Mouse (Mus musculus): ENCODE measurements around the gene Rxfp3. TPM values are rescaled to one million over a fixed set of nuclear protein-coding genes. Genes with fewer than 3 reads are reported as not detected.

Rxfp3 gene
- polyA plus RNA-seq (2014; fragmentation: Nextera tagmentation; extraction: Ambion mirVana): 2.5 TPM in 2 replicates

GRCm38 (mm10) chr15:11037711-11038110 lies at the start of gene Rxfp3:
Gene Rxfp3 (minus strand): TSS chr15:11037991.
- Histone ChIP-seq H3K36me3 (ENCODE audit: control insufficient read depth, insufficient read depth, low read length) (no peaks in the 10 kb centered on the region), H3K27ac (replicated peaks; ENCODE audit: low read depth, low read length) (no peak within 1 kb of the TSS), H3K4me1 (ENCODE audit: control insufficient read depth, insufficient read depth, low read length) (peaks cover 12% of the 10 kb centered on the region), H3K4me3 (replicated peaks; ENCODE audit: low read depth, low read length) (peak within 1 kb of the TSS; percentile 36), H3K9me3 (ENCODE audit: control insufficient read depth, low read length) (no peaks in the 10 kb centered on the region), H3K27me3 (ENCODE audit: control insufficient read depth, insufficient read depth, low read length) (peaks cover 41% of the 10 kb centered on the region), H3K4me2 (ENCODE audit: low read length) (peak within 1 kb of the TSS; percentile 65), H3K9ac (replicated peaks; ENCODE audit: low read length) (peak within 1 kb of the TSS; percentile 47; the same call in 1 of the 2 replicates)
- ATAC-seq (ENCODE audit: low FRiP score, low TSS enrichment) (no peak), DNase-seq (peak; percentile 26)
- WGBS: 2% methylated on average over 16 of the region's 16 CpGs

GRCm38 (mm10) chr15:11084993-11085365 lies 47.2 kb upstream of the Rxfp3 start:
- ATAC-seq (ENCODE audit: low FRiP score, low TSS enrichment): no peak

GRCm38 (mm10) chr15:11084241-11084992 lies 46.6 kb upstream of the Rxfp3 start:
- Histone ChIP-seq H3K4me1 (ENCODE audit: control insufficient read depth, insufficient read depth, low read length) (no peaks in the 10 kb centered on the region), H3K4me2 (ENCODE audit: low read length) (no peak overlapping the region), H3K27ac (replicated peaks; ENCODE audit: low read depth, low read length) (no peak overlapping the region), H3K9ac (replicated peaks; ENCODE audit: low read length) (no peak overlapping the region), H3K4me3 (replicated peaks; ENCODE audit: low read depth, low read length) (no peak overlapping the region), H3K9me3 (ENCODE audit: control insufficient read depth, low read length) (no peaks in the 10 kb centered on the region), H3K27me3 (ENCODE audit: control insufficient read depth, insufficient read depth, low read length) (no peaks in the 10 kb centered on the region), H3K36me3 (ENCODE audit: control insufficient read depth, insufficient read depth, low read length) (no peaks in the 10 kb centered on the region)
- 35% methylated on average over 9 of the region's 9 CpGs for WGBS
- DNase-seq (peak; percentile 32), ATAC-seq (ENCODE audit: low FRiP score, low TSS enrichment) (no peak)

More at GRCm38 (mm10) chr15:11084993-11085365, 47.2 kb upstream of the Rxfp3 start:
- Histone ChIP-seq H3K27me3 (ENCODE audit: control insufficient read depth, insufficient read depth, low read length) (no peaks in the 10 kb centered on the region), H3K4me3 (replicated peaks; ENCODE audit: low read depth, low read length) (no peak overlapping the region), H3K27ac (replicated peaks; ENCODE audit: low read depth, low read length) (no peak overlapping the region), H3K36me3 (ENCODE audit: control insufficient read depth, insufficient read depth, low read length) (no peaks in the 10 kb centered on the region), H3K9ac (replicated peaks; ENCODE audit: low read length) (no peak overlapping the region), H3K9me3 (ENCODE audit: control insufficient read depth, low read length) (no peaks in the 10 kb centered on the region), H3K4me2 (ENCODE audit: low read length) (no peak overlapping the region), H3K4me1 (ENCODE audit: control insufficient read depth, insufficient read depth, low read length) (no peaks in the 10 kb centered on the region)
- WGBS: 42% methylated on average over 1 of the region's 1 CpGs
- no peak for DNase-seq

- Histone ChIP-seq H3K27ac (replicated peaks; ENCODE audit: low read depth, low read length) (no peak overlapping the region), H3K4me1 (ENCODE audit: control insufficient read depth, insufficient read depth, low read length) (no peaks in the 10 kb centered on the region), H3K9ac (replicated peaks; ENCODE audit: low read length) (no peak overlapping the region), H3K4me2 (ENCODE audit: low read length) (no peak overlapping the region), H3K27me3 (ENCODE audit: control insufficient read depth, insufficient read depth, low read length) (no peaks in the 10 kb centered on the region), H3K4me3 (replicated peaks; ENCODE audit: low read depth, low read length) (no peak overlapping the region), H3K36me3 (ENCODE audit: control insufficient read depth, insufficient read depth, low read length) (no peaks in the 10 kb centered on the region), H3K9me3 (ENCODE audit: control insufficient read depth, low read length) (no peaks in the 10 kb centered on the region)
- no peak for DNase-seq
- ATAC-seq (ENCODE audit: low FRiP score, low TSS enrichment): no peak
- 87% methylated on average over 3 of the region's 3 CpGs for WGBS
Observed at GRCm38 (mm10) chr15:11083678-11084077, 45.9 kb upstream of the Rxfp3 start.

GRCm38 (mm10) chr15:11082961-11083569 lies 45.3 kb upstream of the Rxfp3 start:
- Histone ChIP-seq H3K9ac (replicated peaks; ENCODE audit: low read length) (no peak overlapping the region), H3K4me1 (ENCODE audit: control insufficient read depth, insufficient read depth, low read length) (no peaks in the 10 kb centered on the region), H3K27me3 (ENCODE audit: control insufficient read depth, insufficient read depth, low read length) (no peaks in the 10 kb centered on the region), H3K9me3 (ENCODE audit: control insufficient read depth, low read length) (no peaks in the 10 kb centered on the region), H3K36me3 (ENCODE audit: control insufficient read depth, insufficient read depth, low read length) (no peaks in the 10 kb centered on the region), H3K4me3 (replicated peaks; ENCODE audit: low read depth, low read length) (no peak overlapping the region), H3K4me2 (ENCODE audit: low read length) (no peak overlapping the region), H3K27ac (replicated peaks; ENCODE audit: low read depth, low read length) (no peak overlapping the region)
- WGBS: 75% methylated on average over 8 of the region's 8 CpGs
- peak; percentile 69 for DNase-seq
- peak; percentile 73 for ATAC-seq (ENCODE audit: low FRiP score, low TSS enrichment)

- no peaks in the 10 kb centered on the region for H3K9me3 ChIP-seq (ENCODE audit: control insufficient read depth, low read length)
- no peak overlapping the region for H3K4me3 ChIP-seq (replicated peaks; ENCODE audit: low read depth, low read length)
- no peak overlapping the region for H3K9ac ChIP-seq (replicated peaks; ENCODE audit: low read length)
- ATAC-seq (ENCODE audit: low FRiP score, low TSS enrichment) (no peak), DNase-seq (no peak)
- no peaks in the 10 kb centered on the region for H3K36me3 ChIP-seq (ENCODE audit: control insufficient read depth, insufficient read depth, low read length)
- no peaks in the 10 kb centered on the region for H3K27me3 ChIP-seq (ENCODE audit: control insufficient read depth, insufficient read depth, low read length)
- H3K27ac ChIP-seq (replicated peaks; ENCODE audit: low read depth, low read length): no peak overlapping the region
- no peaks in the 10 kb centered on the region for H3K4me1 ChIP-seq (ENCODE audit: control insufficient read depth, insufficient read depth, low read length)
- 78% methylated on average over 3 of the region's 3 CpGs for WGBS
- no peak overlapping the region for H3K4me2 ChIP-seq (ENCODE audit: low read length)
Observed at GRCm38 (mm10) chr15:11075726-11076361, 38.1 kb upstream of the Rxfp3 start.

GRCm38 (mm10) chr15:11067891-11068290 lies 30.1 kb upstream of the Rxfp3 start:
- ATAC-seq (ENCODE audit: low FRiP score, low TSS enrichment) (no peak), DNase-seq (no peak)
- H3K27ac ChIP-seq (replicated peaks; ENCODE audit: low read depth, low read length): no peak overlapping the region
- H3K36me3 ChIP-seq (ENCODE audit: control insufficient read depth, insufficient read depth, low read length): no peaks in the 10 kb centered on the region
- 90% methylated on average over 7 of the region's 7 CpGs for WGBS
- peaks cover 26% of the 10 kb centered on the region for H3K4me1 ChIP-seq (ENCODE audit: control insufficient read depth, insufficient read depth, low read length)
- H3K27me3 ChIP-seq (ENCODE audit: control insufficient read depth, insufficient read depth, low read length): no peaks in the 10 kb centered on the region
- H3K4me3 ChIP-seq (replicated peaks; ENCODE audit: low read depth, low read length): no peak overlapping the region
- no peak overlapping the region for H3K9ac ChIP-seq (replicated peaks; ENCODE audit: low read length)
- H3K4me2 ChIP-seq (ENCODE audit: low read length): no peak overlapping the region
- H3K9me3 ChIP-seq (ENCODE audit: control insufficient read depth, low read length): no peaks in the 10 kb centered on the region

- no peak for ATAC-seq (ENCODE audit: low FRiP score, low TSS enrichment)
- peak overlapping the region; percentile 9; the same call in 1 of the 2 replicates for H3K9ac ChIP-seq (replicated peaks; ENCODE audit: low read length)
- DNase-seq: peak; percentile 50
- H3K4me2 ChIP-seq (ENCODE audit: low read length): peak overlapping the region; percentile 54
- H3K4me3 ChIP-seq (replicated peaks; ENCODE audit: low read depth, low read length): peak overlapping the region; percentile 23; the same call in 1 of the 2 replicates
- H3K27me3 ChIP-seq (ENCODE audit: control insufficient read depth, insufficient read depth, low read length): no peaks in the 10 kb centered on the region
- no peaks in the 10 kb centered on the region for H3K36me3 ChIP-seq (ENCODE audit: control insufficient read depth, insufficient read depth, low read length)
- H3K9me3 ChIP-seq (ENCODE audit: control insufficient read depth, low read length): no peaks in the 10 kb centered on the region
- H3K4me1 ChIP-seq (ENCODE audit: control insufficient read depth, insufficient read depth, low read length): peaks cover 26% of the 10 kb centered on the region
- no peak overlapping the region; the same call in 1 of the 2 replicates for H3K27ac ChIP-seq (replicated peaks; ENCODE audit: low read depth, low read length)
- 5% methylated on average over 5 of the region's 5 CpGs for WGBS
Observed at GRCm38 (mm10) chr15:11066299-11066698, 28.5 kb upstream of the Rxfp3 start.
